Mouse (Mus musculus) embryonic fibroblast, embryonic 13.5 days (primary cell): ENCODE data around the gene 1700123O20Rik. TPM values are rescaled to one million over a fixed set of nuclear protein-coding genes. Genes with fewer than 3 reads are reported as not detected.

Source experiments
- H3K27ac ChIP-seq: 2 replicates; pipeline ENCODE4 v1.5.1; 2012; ENCODE audit warnings: low read length, control low read depth, inconsistent platforms; ENCODE audit not compliant: insufficient read depth
- H3K4me1 ChIP-seq: 2 replicates; pipeline ENCODE4 v1.6.1; 2011; ENCODE audit warnings: low read length; ENCODE audit not compliant: control insufficient read depth, insufficient read depth
- H3K4me3 ChIP-seq: 2 replicates; pipeline ENCODE4 v1.5.1; 2011; ENCODE audit warnings: mild to moderate bottlenecking, control low read depth, low read length; ENCODE audit not compliant: insufficient read depth
- CTCF ChIP-seq: IDR thresholded peaks from 2 replicates; pipeline ENCODE4 v1.5.1; 2011; ENCODE audit warnings: mild to moderate bottlenecking, control low read depth, low read length, moderate library complexity, borderline replicate concordance; ENCODE audit not compliant: insufficient read depth
- POLR2A ChIP-seq: IDR thresholded peaks from 2 replicates; pipeline ENCODE4 v1.6.1; 2011; ENCODE audit warnings: low read depth, mild to moderate bottlenecking, control low read depth, low read length, moderate library complexity
- polyA plus RNA-seq: library from polyadenylated mRNA; stranded (reverse); fragments of >200 nt; gene quantifications from 2 replicates; pipeline ENCODE4 v1.2.4, GENCODE M21; 2011; ENCODE audit warnings: low read depth; ENCODE audit not compliant: missing spikeins, insufficient read length

1700123O20Rik gene
- polyA plus RNA-seq, 1 experiment = 58.9 TPM

- peak overlapping the region; percentile 41; the same call in 1 of the 2 replicates for H3K4me3 ChIP-seq
- TF ChIP-seq CTCF = no peak
- TF ChIP-seq POLR2A = no peak
- H3K27ac ChIP-seq = no peak overlapping the region
- H3K4me1 ChIP-seq = peaks cover 6% of the 10 kb centered on the region
Measured at GRCm38 (mm10) chr14:54714617-54715081, 28.6 kb downstream of the 1700123O20Rik start.

- TF ChIP-seq POLR2A = no peak
- no peak for TF ChIP-seq CTCF
- Histone ChIP-seq H3K4me1 (peaks cover 6% of the 10 kb centered on the region), H3K27ac (no peak overlapping the region), H3K4me3 (no peak overlapping the region)
Measured at GRCm38 (mm10) chr14:54715402-54715801, 29.4 kb downstream of the 1700123O20Rik start.

- TF ChIP-seq POLR2A = no peak
- no peak for TF ChIP-seq CTCF
Measured at GRCm38 (mm10) chr14:54720041-54720440, 34.0 kb downstream of the 1700123O20Rik start.

GRCm38 (mm10) chr14:54720654-54721350 lies 34.8 kb downstream of the 1700123O20Rik start:
- Histone ChIP-seq H3K27ac (no peak overlapping the region), H3K4me3 (no peak overlapping the region), H3K4me1 (no peaks in the 10 kb centered on the region)
- TF ChIP-seq POLR2A (no peak), CTCF (no peak)

More at GRCm38 (mm10) chr14:54720041-54720440, 34.0 kb downstream of the 1700123O20Rik start:
- Histone ChIP-seq H3K27ac (no peak overlapping the region), H3K4me1 (peaks cover 1% of the 10 kb centered on the region; the same call in 1 of the 2 replicates), H3K4me3 (no peak overlapping the region)

GRCm38 (mm10) chr14:54721711-54722110 lies 35.7 kb downstream of the 1700123O20Rik start:
- no peak overlapping the region for H3K27ac ChIP-seq
- no peaks in the 10 kb centered on the region for H3K4me1 ChIP-seq
- TF ChIP-seq POLR2A = no peak
- no peak for TF ChIP-seq CTCF
- H3K4me3 ChIP-seq = no peak overlapping the region

GRCm38 (mm10) chr14:54724049-54724448 lies 38.0 kb downstream of the 1700123O20Rik start:
- Histone ChIP-seq H3K4me1 (no peaks in the 10 kb centered on the region), H3K4me3 (no peak overlapping the region), H3K27ac (no peak overlapping the region)
- TF ChIP-seq POLR2A (no peak), CTCF (no peak)

GRCm38 (mm10) chr14:54727565-54727964 lies 41.5 kb downstream of the 1700123O20Rik start:
- Histone ChIP-seq H3K27ac (no peak overlapping the region), H3K4me3 (no peak overlapping the region), H3K4me1 (no peaks in the 10 kb centered on the region)
- TF ChIP-seq CTCF (no peak), POLR2A (no peak)

GRCm38 (mm10) chr14:54728823-54729653 lies 43.0 kb downstream of the 1700123O20Rik start:
- Histone ChIP-seq H3K4me3 (no peak overlapping the region), H3K27ac (no peak overlapping the region), H3K4me1 (no peaks in the 10 kb centered on the region)
- no peak for TF ChIP-seq POLR2A
- TF ChIP-seq CTCF = no peak

GRCm38 (mm10) chr14:54730305-54730704 lies 44.3 kb downstream of the 1700123O20Rik start:
- Histone ChIP-seq H3K4me3 (no peak overlapping the region), H3K27ac (no peak overlapping the region), H3K4me1 (no peaks in the 10 kb centered on the region)
- TF ChIP-seq POLR2A (no peak), CTCF (no peak)
